Mouse (Mus musculus): ENCODE data around the gene Olfr845.

The Olfr845 gene

GRCm38 (mm10) chr9:19336157-19336556 lies at the start of gene Olfr845:
TSS of gene Olfr845 (plus strand) at chr9:19336457.
- DNase-seq (ENCODE audit: low spot score) = no peak

GRCm38 (mm10) chr9:19316047-19316446 lies 20.2 kb upstream of the Olfr845 start, which contains the start of gene Olfr844:
TSS of gene Olfr844 (plus strand) at chr9:19316347.
- DNase-seq (ENCODE audit: low spot score) = no peak

DNA sequence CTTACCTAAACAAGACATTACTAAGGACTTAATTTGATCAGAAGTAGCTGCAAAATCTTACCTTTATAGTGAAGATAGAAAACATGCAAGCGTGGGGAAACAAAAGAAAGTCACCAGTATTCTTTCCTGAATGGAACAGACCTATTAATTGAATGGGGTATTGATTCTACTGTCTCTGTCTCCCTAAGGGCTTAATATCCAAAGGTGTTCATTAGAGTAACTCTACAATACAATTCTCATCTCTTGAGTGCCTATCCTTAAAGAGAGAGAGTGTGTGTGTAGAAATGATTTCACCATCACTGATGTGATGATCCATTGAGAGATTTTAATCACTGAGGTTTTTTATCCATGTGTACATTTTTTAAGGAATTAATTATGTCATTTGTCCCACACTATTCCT lies 27.6 kb downstream of the Olfr845 start, which contains the start of gene Olfr846:
Gene Olfr846 (minus strand): TSS at position 101 of the 400 bp plus-strand sequence.
- no peak for DNase-seq (ENCODE audit: low spot score)

DNA sequence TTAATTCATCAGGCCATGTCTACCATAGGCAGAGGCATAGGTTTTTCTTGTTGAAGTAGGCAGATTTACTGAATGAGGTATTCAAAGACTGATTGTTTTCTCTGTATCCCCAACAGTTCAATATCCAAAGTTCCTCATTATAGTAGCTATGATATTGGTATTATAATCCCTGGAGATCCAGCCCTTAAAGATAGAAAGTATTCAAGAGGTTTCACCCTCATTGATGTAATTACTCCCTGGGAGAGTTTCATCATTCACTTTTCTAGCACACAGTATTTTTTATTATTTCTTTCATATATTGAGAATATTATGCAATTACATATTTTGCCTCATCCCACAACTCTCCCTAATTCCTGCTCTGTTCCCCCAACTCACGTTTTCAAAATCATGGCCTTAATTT lies 42.3 kb downstream of the Olfr845 start, which contains the start of gene Olfr847:
Gene Olfr847 (minus strand): TSS at position 101 of the 400 bp plus-strand sequence.
- DNase-seq (ENCODE audit: low spot score) = no peak

Measured in layer of hippocampus, adult 11-12 months (tissue).